Mouse (Mus musculus): Measurements from ENCODE around the gene Dennd2d.

The Dennd2d gene

DNA sequence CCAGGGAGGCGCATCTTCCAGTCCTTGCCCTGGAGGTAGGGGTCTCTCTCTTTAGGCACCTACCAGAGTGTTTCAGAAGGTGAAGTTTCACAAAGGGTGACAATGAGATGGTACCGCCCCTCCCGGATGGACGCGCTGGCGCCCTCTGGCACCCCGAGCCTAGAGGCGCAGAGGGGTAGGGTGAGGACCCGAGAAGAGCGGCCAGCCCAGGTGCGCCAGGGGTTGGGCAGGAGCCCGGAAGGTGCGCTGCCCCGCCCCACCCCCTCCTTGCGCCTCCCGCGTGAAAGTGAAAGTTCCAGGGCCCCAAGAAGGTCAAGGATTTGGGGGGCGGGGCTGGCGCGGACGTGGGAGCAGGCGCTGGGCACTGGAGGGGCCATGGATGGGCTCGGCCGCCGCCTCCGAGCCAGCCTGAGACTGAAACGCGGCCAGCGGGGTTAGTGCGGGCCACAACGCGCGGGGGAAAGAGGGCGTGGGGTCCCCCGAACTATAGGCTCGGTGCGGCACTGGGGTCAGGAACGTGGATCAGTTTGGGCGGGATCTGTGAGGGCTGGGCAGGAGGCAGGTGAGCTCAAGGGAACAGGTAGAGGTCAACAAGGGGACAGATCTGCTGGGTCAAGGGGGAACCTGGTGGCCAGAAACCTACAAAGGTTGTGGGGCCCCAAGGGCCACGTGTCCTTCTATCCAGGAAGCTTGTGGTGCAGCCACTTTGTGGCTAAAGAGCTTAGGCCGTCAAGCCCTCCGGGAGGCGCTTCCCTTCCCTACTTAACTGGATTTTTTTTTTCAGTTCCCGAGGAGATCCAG lies at the start of gene Dennd2d:
Gene Dennd2d, plus strand, starts transcription at position 125 of the 801 bp plus-strand sequence.
- DNase-seq (ENCODE audit: low spot score) = no peak

GRCm38 (mm10) chr3:106448571-106448970 lies 33.6 kb upstream of the Dennd2d start:
- no peak for DNase-seq (ENCODE audit: low spot score)

- DNase-seq (ENCODE audit: low spot score) = no peak
Measured at GRCm38 (mm10) chr3:106448995-106449394, 33.2 kb upstream of the Dennd2d start.

DNA sequence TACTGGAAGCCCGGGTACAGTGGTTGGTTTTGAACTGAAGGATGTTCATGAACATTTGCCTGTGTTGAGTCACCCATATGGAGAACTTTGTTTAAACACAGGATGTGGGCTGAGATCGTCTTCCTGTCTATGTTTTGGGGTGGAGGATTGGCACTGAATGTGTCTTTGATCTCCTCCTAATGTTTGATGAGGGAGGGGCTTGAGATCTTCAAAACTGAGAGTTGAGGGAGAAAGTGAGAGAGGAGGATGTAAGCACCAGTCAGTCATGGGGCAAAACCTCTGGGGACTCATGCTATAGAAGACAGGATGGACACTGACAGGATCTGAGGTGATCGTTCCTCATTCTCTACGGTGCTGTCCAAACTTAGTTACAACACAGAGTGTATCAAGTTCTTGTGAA lies 32.6 kb upstream of the Dennd2d start:
- no peak for DNase-seq (ENCODE audit: low spot score)

- DNase-seq (ENCODE audit: low spot score) = no peak
Measured at GRCm38 (mm10) chr3:106452616-106453015, 29.6 kb upstream of the Dennd2d start.

GRCm38 (mm10) chr3:106457298-106457869 lies 24.8 kb upstream of the Dennd2d start:
- no peak for DNase-seq (ENCODE audit: low spot score)

GRCm38 (mm10) chr3:106462059-106462470 lies 20.1 kb upstream of the Dennd2d start:
- no peak for DNase-seq (ENCODE audit: low spot score)

GRCm38 (mm10) chr3:106462493-106462892 lies 19.7 kb upstream of the Dennd2d start:
- no peak for DNase-seq (ENCODE audit: low spot score)

DNA sequence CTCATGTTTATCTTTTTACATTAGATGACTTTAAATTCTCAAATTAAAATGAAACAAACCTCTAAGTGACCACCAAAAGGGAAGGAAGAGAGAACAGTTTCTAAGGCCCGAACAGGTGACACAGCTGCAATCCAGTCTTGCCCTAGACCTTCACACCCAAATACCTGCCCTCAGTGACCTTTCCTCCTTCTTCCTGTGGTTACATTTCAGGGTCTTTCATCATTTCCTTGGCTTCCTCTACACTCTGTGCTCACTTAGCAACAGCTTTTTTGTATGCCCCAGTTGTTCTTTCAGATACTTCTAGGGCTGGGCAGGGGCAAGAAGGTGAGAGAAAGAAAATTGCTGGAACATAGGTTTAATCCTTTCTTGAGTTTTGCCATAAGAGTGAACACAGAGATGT lies 17.5 kb upstream of the Dennd2d start:
- no peak for DNase-seq (ENCODE audit: low spot score)

DNA sequence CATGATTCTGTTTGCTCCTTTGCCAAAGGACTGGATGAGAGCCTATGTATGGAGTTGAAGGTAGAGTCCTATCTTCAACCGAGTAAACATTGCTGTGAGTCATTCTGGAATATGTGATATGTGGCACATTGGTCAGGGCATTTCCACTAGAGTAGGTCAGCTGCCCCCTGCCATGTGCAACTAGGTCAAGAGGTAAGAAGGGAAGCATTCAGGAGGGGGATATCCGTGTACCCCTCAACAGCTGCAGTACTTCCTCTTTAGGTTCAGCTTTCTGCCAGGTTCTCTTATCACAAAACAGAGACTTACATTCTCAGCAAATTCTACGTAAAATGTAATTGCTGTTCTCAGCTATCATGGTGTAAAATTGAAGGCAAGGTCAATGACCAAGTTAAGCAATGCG lies 8.0 kb upstream of the Dennd2d start:
- no peak for DNase-seq (ENCODE audit: low spot score)

DNA sequence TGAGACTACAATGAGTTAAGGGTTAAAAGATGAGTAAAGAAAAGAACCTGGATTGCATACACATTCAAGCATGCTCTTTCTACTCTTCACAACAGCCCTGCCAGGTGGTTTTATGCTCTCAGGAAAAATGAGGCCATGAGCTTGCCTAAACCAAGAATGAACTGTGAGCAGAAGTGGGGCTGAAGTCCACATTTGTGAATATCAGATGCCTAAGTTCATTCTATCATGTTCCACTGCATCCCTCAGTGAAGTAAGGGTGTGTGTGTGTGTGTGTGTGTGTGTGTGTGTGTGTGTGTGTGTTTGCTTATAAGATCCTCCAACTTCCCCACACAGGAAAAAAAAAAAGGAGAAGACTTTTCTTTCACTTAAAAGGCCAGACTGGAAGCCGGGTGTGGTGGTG lies 5.3 kb upstream of the Dennd2d start:
- no peak for DNase-seq (ENCODE audit: low spot score)

- no peak for DNase-seq (ENCODE audit: low spot score)
Measured at GRCm38 (mm10) chr3:106483297-106483696, 1.1 kb downstream of the Dennd2d start.

DNA sequence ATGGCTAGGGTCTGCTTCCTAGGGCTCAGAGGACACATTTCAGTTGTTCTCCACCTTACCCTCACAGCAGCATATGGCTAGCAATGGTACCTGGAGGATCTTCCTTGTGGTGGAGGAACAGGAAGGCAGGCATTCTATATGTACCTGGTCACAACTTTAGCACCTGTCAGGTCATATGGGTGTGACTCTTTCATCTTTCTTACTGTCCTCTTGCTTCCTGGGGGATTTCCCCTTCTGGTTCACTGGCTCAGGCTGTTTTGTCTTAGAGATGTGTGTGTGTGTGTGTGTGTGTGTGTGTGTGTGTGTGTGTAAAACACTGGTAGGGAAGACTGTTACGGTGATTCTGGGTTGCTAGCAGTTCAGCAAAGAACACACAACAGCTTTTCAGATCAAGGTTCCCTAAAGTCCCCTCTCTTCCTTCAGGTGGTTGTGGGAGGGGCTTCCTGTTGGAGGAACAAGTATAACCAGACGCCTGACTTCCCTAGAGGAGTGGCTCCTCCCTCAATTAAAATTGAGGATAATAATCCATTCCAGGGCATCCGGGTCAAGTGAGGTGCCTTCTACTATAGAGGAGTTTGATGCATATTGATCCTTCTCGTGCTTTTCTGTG lies 1.7 kb downstream of the Dennd2d start:
- DNase-seq (ENCODE audit: low spot score) = no peak

- DNase-seq (ENCODE audit: low spot score) = no peak
Measured at GRCm38 (mm10) chr3:106484861-106485260, 2.7 kb downstream of the Dennd2d start.

DNA sequence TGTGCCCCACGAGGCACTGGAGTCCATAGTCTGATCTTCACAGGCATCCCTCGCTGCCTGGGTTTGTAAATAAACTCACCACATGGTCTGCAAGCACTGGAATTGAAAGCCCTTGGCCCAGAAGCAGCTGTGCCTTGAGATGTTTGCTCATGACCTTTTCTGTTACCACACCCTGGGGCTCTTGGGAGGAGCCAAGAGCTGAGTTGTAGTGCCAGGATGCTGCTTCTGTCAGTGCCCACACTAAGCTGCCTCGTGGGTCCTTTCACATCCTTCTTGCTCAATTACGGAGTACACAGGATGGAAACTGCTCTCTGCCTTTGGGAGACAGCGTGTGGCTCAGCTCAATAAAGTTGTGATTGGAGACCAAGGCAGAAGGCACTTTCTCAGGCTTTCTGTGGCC lies 3.6 kb downstream of the Dennd2d start:
- DNase-seq (ENCODE audit: low spot score) = no peak

DNA sequence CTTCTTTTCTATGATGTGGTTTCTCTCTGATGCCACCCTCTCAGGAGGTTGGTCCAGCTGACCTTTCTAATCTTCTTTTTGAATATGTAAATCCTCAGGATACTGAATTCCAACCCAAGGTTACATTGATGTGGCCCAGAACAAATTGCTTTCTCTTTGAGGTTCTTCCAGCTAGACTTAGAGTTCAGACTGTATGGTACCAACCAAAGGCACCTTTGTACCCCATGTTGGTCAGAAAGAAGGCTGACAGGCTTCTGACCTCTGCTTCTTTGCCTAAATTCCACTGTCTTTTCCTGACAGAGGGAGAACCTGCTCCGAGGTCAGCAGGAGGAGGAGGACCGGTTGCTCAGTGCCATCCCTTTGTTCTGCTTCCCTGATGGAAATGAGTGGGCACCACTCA lies 5.3 kb downstream of the Dennd2d start:
- no peak for DNase-seq (ENCODE audit: low spot score)

- DNase-seq (ENCODE audit: low spot score) = no peak
Measured at GRCm38 (mm10) chr3:106490239-106490638, 8.0 kb downstream of the Dennd2d start.

DNA sequence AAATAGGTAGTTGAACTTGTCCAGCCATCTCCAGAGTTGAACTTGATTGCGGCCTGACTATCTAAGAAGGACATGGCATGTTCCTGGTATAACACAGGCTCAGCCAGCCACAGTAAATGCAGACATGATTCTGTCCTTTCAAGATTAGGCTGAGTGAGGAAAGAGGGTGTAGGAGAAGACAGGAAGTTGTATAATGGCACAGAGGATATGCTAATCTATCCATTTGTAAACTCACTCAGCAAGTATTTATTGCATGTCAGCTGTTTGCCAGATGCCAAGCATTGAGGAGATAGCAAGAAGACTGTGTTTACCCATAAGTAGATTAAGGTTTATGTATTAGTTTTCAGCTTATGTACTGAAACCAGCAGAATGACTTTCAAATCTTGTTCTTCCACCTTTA lies 10.5 kb downstream of the Dennd2d start:
- DNase-seq (ENCODE audit: low spot score) = no peak

- no peak for DNase-seq (ENCODE audit: low spot score)
Measured at GRCm38 (mm10) chr3:106493202-106493601, 11.0 kb downstream of the Dennd2d start.

DNA sequence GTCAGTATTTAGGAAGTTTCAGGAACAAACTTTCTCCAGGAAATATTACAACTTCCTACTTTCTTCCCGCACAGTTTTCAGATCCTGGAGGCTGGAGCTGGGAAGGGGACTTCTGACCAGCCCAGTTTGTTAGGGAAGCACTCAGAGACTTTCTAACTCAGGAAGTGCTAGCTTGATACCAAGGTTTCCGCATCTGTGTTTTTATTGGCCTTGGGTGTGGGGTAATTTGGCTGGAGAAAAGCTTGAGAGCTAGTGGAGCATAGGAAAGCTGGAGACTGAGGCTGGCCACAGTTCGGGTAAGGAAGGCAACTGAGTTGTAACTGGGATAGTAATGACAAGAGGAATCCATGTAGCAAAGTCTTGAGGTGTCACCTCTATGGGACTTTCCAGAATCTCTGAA lies 11.7 kb downstream of the Dennd2d start:
- no peak for DNase-seq (ENCODE audit: low spot score)

DNA sequence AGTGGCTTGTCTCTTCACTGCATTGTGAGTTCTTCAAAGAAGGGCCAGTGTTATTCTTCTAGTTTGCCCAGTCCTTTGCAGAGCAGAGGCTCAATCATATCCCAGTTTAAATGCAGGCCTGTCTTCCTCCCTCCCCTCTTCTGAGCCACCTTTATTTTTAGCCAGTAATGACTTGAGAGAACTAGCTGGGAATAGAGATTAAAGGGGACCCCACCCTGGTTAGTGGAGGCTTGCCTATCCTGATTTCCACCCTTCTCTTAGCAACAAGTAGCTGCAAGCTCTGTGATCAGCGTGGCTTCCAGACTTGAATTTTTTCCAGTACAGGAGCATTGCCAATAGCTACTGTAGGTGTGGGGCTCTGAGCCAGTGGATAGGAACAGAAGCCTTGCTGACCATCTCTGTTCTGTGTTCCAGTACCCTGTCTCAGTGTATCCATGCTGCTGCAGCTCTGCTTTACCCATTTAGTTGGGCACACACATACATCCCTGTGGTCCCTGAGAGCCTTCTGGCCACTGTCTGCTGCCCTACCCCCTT lies 12.3 kb downstream of the Dennd2d start:
- no peak for DNase-seq (ENCODE audit: low spot score)

DNA sequence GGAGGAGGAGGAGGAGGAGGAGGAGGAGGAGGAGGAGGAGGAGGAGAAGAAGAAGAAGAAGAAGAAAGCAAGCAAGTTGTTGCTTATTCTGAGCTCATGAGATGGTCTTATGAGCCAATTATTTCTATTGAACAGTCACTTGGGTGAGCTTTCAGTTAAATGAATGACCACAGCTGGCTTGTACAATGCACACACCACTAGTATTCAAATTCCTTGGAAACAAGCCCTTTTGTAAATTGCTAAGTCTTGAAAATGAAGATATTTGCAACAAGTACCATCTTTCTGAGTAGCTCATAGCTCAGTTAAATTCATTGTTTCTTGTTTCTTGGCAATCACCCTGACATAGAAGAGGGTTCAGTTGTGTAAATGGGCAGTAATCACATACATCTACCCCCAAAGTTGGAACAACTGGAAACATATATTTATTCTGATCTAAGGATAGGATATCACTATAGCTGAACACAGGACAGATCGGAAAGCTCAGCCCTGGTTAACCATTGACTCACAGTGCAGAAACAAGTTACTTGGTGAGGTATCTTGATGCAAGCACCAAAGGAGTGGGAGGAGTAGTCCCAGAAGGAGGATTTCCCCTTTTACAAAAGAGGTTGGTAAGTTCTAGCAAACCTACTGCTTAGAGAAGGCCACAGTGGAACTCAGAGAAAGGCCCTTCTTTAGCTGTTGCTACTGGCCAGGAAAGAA lies 13.3 kb downstream of the Dennd2d start:
- DNase-seq (ENCODE audit: low spot score) = no peak

Data from urinary bladder, postnatal 10 days (tissue).